In the genomic region with DNA sequence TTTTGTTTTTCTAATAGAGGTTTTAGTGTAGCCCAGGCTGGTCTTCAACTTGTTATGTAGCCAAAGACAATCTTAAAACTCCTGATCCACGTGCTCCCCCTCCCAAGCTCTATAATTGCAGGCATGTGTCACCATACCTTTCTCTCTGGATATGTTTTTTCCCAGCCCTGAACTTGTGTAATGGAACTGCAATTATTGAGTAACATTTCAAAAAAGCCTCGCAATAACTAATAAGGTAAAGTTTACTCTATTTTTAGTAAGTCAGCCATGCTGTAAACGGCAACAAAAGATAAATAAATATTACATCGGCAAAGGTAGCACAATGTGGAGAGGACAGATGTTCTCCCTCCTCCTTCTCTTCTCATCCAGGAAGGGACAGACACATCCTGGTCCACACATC, we compare ENCODE assay signal across 16 mouse cellular contexts.
"Had no signal": no experiment of that assay in that cellular context is flagged by ENCODE, and none has a peak within 500 bp of the region (broad histone marks: within the 10 kb centered on the region; RNA-seq: fewer than 3 reads in every experiment).

No protein-coding gene starts in this region.

- DNase-seq: kidney, adult 2 months; kidney, postnatal 25 days; layer of hippocampus, adult 9-11 months; lung, adult 2 months; thymus, adult 18-20 months; thymus, postnatal 36 days had no signal

- H3K27ac ChIP-seq: kidney, postnatal 0 days; layer of hippocampus, adult 2 months; limb, embryonic 12.5 days; liver, embryonic 12.5 days; liver, embryonic 15.5 days; midbrain, embryonic 10.5 days; midbrain, embryonic 13.5 days had no signal

- H3K9ac ChIP-seq: limb, embryonic 12.5 days; liver, embryonic 12.5 days; liver, embryonic 15.5 days; midbrain, embryonic 13.5 days had no signal

- H3K27me3 ChIP-seq: limb, embryonic 12.5 days; liver, embryonic 12.5 days; liver, embryonic 15.5 days; midbrain, embryonic 13.5 days had no signal

- ATAC-seq: intestine, postnatal 0 days; liver, embryonic 12.5 days; midbrain, embryonic 13.5 days; midbrain, embryonic 16.5 days had no signal

- H3K36me3 ChIP-seq: limb, embryonic 12.5 days; liver, embryonic 12.5 days; liver, embryonic 15.5 days; midbrain, embryonic 10.5 days; midbrain, embryonic 13.5 days had no signal

- H3K4me2 ChIP-seq: limb, embryonic 12.5 days; liver, embryonic 12.5 days; liver, embryonic 15.5 days; midbrain, embryonic 13.5 days had no signal

- H3K4me1 ChIP-seq: limb, embryonic 12.5 days; liver, embryonic 12.5 days; liver, embryonic 15.5 days had no signal

- H3K4me3 ChIP-seq: layer of hippocampus, adult 2 months; limb, embryonic 12.5 days; liver, embryonic 12.5 days; liver, embryonic 15.5 days; megakaryocyte, embryonic 14.5 days; midbrain, embryonic 10.5 days; midbrain, embryonic 13.5 days had no signal

- H3K9me3 ChIP-seq: limb, embryonic 12.5 days; liver, embryonic 12.5 days; liver, embryonic 15.5 days; midbrain, embryonic 10.5 days; midbrain, embryonic 13.5 days had no signal
